13 mouse cellular contexts compared by ENCODE assay signal in genomic region chr19:20405015-20405414, GRCm38 (mm10). TPM values are rescaled to one million over a fixed set of nuclear protein-coding genes. Genes with fewer than 3 reads are reported as not detected.
DNase-seq lines count a peak whose midpoint lies in the region; ATAC-seq and TF ChIP-seq lines count a peak whose summit lies in the region.
"Had no signal": no experiment of that assay in that cellular context is flagged by ENCODE, and none has a peak within 500 bp of the region (broad histone marks: within the 10 kb centered on the region; RNA-seq: fewer than 3 reads in every experiment).

No protein-coding gene starts in this region.

- CTCF ChIA-PET in Patski (lab: Charles Lee): interaction anchor here (1.0 to 3.0 kb wide), 7 partner anchors 12 to 36 kb away, joined by 3 to 13 read pairs (median 4); partner anchors contain the start of gene Anxa1

- no peaks in the 10 kb centered on the region for H3K9me3 ChIP-seq in lung, embryonic 15.5 days
- no peaks in the 10 kb centered on the region for H3K9me3 ChIP-seq in stomach, embryonic 14.5 days (ENCODE audit: control insufficient read depth, low read depth, low read length)
- H3K9me3 ChIP-seq: forebrain, embryonic 10.5 days; liver, embryonic 12.5 days; megakaryocyte, embryonic 14.5 days had no signal

- DNase-seq in lung, postnatal 25 days (ENCODE audit: low spot score): no peak
- DNase-seq in Patski (ENCODE audit: low read depth, low spot score): no peak
- DNase-seq in cerebellum, adult 9-10 months: peak; percentile 5
- no peak for DNase-seq in spleen, adult 18-20 months
- no peak for DNase-seq in yolk sac, embryonic 10.5 days (ENCODE audit: low spot score)
- DNase-seq: gastrocnemius, postnatal 25 days; kidney, adult 8-10 months had no signal

- peak; percentile 19 for TF ChIP-seq CTCF in Patski (IDR thresholded peaks at IDR 0.05)

- 53% methylated on average over 4 of the region's 4 CpGs for WGBS in lung, embryonic 15.5 days
- WGBS in stomach, embryonic 14.5 days: 51% methylated on average over 4 of the region's 4 CpGs

- no peak overlapping the region for H3K4me3 ChIP-seq in lung, embryonic 15.5 days
- no peak overlapping the region for H3K4me3 ChIP-seq in stomach, embryonic 14.5 days (ENCODE audit: low read depth, low read length)
- H3K4me3 ChIP-seq: forebrain, embryonic 10.5 days; liver, embryonic 12.5 days; megakaryocyte, embryonic 14.5 days had no signal

- H3K4me1 ChIP-seq in lung, embryonic 15.5 days: peaks cover 16% of the 10 kb centered on the region; the same call in 1 of the 2 replicates
- H3K4me1 ChIP-seq in stomach, embryonic 14.5 days (ENCODE audit: control insufficient read depth, insufficient read depth, low read length): 0 out of 2 replicates have a peak, but pooled peaks cover 2% of the 10 kb centered on the region
- H3K4me1 ChIP-seq: forebrain, embryonic 10.5 days; liver, embryonic 12.5 days had no signal

- H3K9ac ChIP-seq in lung, embryonic 15.5 days: no peak overlapping the region
- no peak overlapping the region for H3K9ac ChIP-seq in stomach, embryonic 14.5 days (replicated peaks; ENCODE audit: low read depth, low read length)
- H3K9ac ChIP-seq: hindbrain, embryonic 14.5 days; liver, embryonic 12.5 days had no signal

- POLR2A ChIA-PET in Patski (lab: Charles Lee): no interaction called here

- no peaks in the 10 kb centered on the region for H3K36me3 ChIP-seq in lung, embryonic 15.5 days
- no peaks in the 10 kb centered on the region for H3K36me3 ChIP-seq in stomach, embryonic 14.5 days (ENCODE audit: control insufficient read depth, insufficient read depth, low read length)
- H3K36me3 ChIP-seq: forebrain, embryonic 10.5 days; liver, embryonic 12.5 days had no signal

- H3K27me3 ChIP-seq in lung, embryonic 15.5 days: no peaks in the 10 kb centered on the region
- no peaks in the 10 kb centered on the region for H3K27me3 ChIP-seq in Patski
- no peaks in the 10 kb centered on the region for H3K27me3 ChIP-seq in stomach, embryonic 14.5 days (ENCODE audit: control insufficient read depth, insufficient read depth, low read length)
- H3K27me3 ChIP-seq: liver, embryonic 12.5 days; megakaryocyte, embryonic 14.5 days had no signal

- H3K4me2 ChIP-seq in lung, embryonic 15.5 days: no peak overlapping the region
- H3K4me2 ChIP-seq in stomach, embryonic 14.5 days (replicated peaks; ENCODE audit: low read depth, low read length): no peak overlapping the region
- H3K4me2 ChIP-seq: hindbrain, embryonic 14.5 days; liver, embryonic 12.5 days had no signal

- in situ Hi-C loops in Patski (cut with MboI; ENCODE audit: low pct_unique_long_range_greater_than_20kb): no loop called here

- ATAC-seq in lung, embryonic 15.5 days (ENCODE audit: borderline replicate concordance, extremely low read depth, low FRiP score, low TSS enrichment): no peak
- no peak for ATAC-seq in Patski
- ATAC-seq in stomach, embryonic 14.5 days (ENCODE audit: insufficient number of reproducible peaks, insufficient read depth, low FRiP score, low read depth): no peak
- ATAC-seq: liver, embryonic 12.5 days had no signal

- H3K27ac ChIP-seq in lung, embryonic 15.5 days: peak overlapping the region; percentile 47
- H3K27ac ChIP-seq in stomach, embryonic 14.5 days (ENCODE audit: low read length): peak overlapping the region; percentile 27; the same call in 1 of the 2 replicates
- H3K27ac ChIP-seq: forebrain, embryonic 10.5 days; hindbrain, embryonic 14.5 days; liver, embryonic 12.5 days had no signal

RNA-seq across cellular contexts. Expression of gene Anxa1, which starts 14.3 kb away (rescaled TPM):
- polyA plus RNA-seq in lung, embryonic 15.5 days (2015; fragmentation: Nextera tagmentation; extraction: Ambion mirVana): 182 and 191 TPM in 2 replicates
- polyA plus RNA-seq in Patski (2021): 537 TPM
- polyA plus RNA-seq in stomach, embryonic 14.5 days (2014; fragmentation: Nextera tagmentation; extraction: Ambion mirVana): 417 and 455 TPM in 2 replicates
